In genomic region chr7:140938436-140938835, GRCm38 (mm10) we compare ENCODE assay signal across 16 mouse cellular contexts. TPM values are rescaled to one million over a fixed set of nuclear protein-coding genes. Genes with fewer than 3 reads are reported as not detected.
DNase-seq lines count a peak whose midpoint lies in the region; ATAC-seq and TF ChIP-seq lines count a peak whose summit lies in the region.
"Had no signal": no experiment of that assay in that cellular context is flagged by ENCODE, and none has a peak within 500 bp of the region (broad histone marks: within the 10 kb centered on the region; RNA-seq: fewer than 3 reads in every experiment).

No protein-coding gene starts in this region.

- no peak overlapping the region for H3K4me2 ChIP-seq in liver, embryonic 14.5 days (ENCODE audit: low read depth)
- H3K4me2 ChIP-seq: heart, embryonic 12.5 days; neural tube, embryonic 12.5 days had no signal

- WGBS in liver, embryonic 14.5 days (ENCODE audit: insufficient replicate concordance) = 29% methylated on average over 3 of the region's 3 CpGs
- WGBS in cerebellum, adult 2 months = 41% methylated on average over 3 of the region's 3 CpGs

- no peak for TF ChIP-seq POLR2A in ES-Bruce4 (IDR thresholded peaks at IDR 0.05; ENCODE audit: insufficient read depth, low read length)
- TF ChIP-seq POLR2A in cerebellum, adult 2 months (IDR thresholded peaks at IDR 0.05; ENCODE audit: borderline replicate concordance, insufficient read depth, low read length) = no peak

- no peak overlapping the region for H3K4me3 ChIP-seq in ES-Bruce4 (ENCODE audit: low read depth, low read length)
- H3K4me3 ChIP-seq in liver, embryonic 14.5 days (ENCODE audit: insufficient read depth in 1 of 2, low read depth in 2 of 2, low read length in 2 of 2) = no peak overlapping the region
- no peak overlapping the region for H3K4me3 ChIP-seq in cerebellum, adult 2 months (replicated peaks; ENCODE audit: insufficient read depth, low read depth, low read length)
- H3K4me3 ChIP-seq: erythroblast, embryonic 14.5 days; heart, embryonic 12.5 days; midbrain, embryonic 10.5 days; neural tube, embryonic 12.5 days had no signal

- H3K9me3 ChIP-seq in ES-Bruce4 (replicated peaks; ENCODE audit: control insufficient read depth, insufficient read depth, low read length, poor library complexity, severe bottlenecking) = no peaks in the 10 kb centered on the region
- no peaks in the 10 kb centered on the region for H3K9me3 ChIP-seq in liver, embryonic 14.5 days (ENCODE audit: control insufficient read depth, low read length)
- H3K9me3 ChIP-seq: heart, embryonic 12.5 days; midbrain, embryonic 10.5 days; neural tube, embryonic 12.5 days had no signal

- no peak for ATAC-seq in liver, embryonic 14.5 days (ENCODE audit: insufficient read depth)

- TF ChIP-seq CTCF in ES-Bruce4 (IDR thresholded peaks at IDR 0.05; ENCODE audit: low read depth, low read length) = peak; percentile 52
- peak; percentile 54 for TF ChIP-seq CTCF in liver, embryonic 14.5 days (IDR thresholded peaks at IDR 0.05; ENCODE audit: low read depth)
- TF ChIP-seq CTCF in cerebellum, adult 2 months (IDR thresholded peaks at IDR 0.05; ENCODE audit: borderline replicate concordance, insufficient read depth, low read depth, low read length) = no peak

- peaks cover 2% of the 10 kb centered on the region for H3K4me1 ChIP-seq in ES-Bruce4 (ENCODE audit: control insufficient read depth, insufficient read depth, low read length)
- H3K4me1 ChIP-seq in liver, embryonic 14.5 days (replicated peaks; ENCODE audit: control insufficient read depth in 2 of 2, insufficient read depth in 2 of 2, low read length in 1 of 2) = peaks cover 0 to 11% of the 10 kb centered on the region in 2 experiments; a peak in 2 of 4 replicates
- no peaks in the 10 kb centered on the region for H3K4me1 ChIP-seq in cerebellum, adult 2 months (ENCODE audit: control insufficient read depth, insufficient read depth, low read length)

- DNase-seq in embryo, embryonic 10 days (ENCODE audit: low spot score) = peak; percentile 39
- no peak for DNase-seq in embryo, embryonic 9.5 days (ENCODE audit: extremely low spot score)
- DNase-seq in kidney, postnatal 25 days = peak; percentile 41 to 54
- DNase-seq in kidney, adult 11 months = no peak
- no peak for DNase-seq in liver, embryonic 14.5 days (ENCODE audit: low read depth in 3 of 3, low spot score in 3 of 3)
- no peak for DNase-seq in cerebellum, adult 2 months
- DNase-seq in heart, postnatal 4 days = no peak
- DNase-seq: B cell, adult 2 months; cerebellum, postnatal 36 days; lung, adult 18-20 months; right cerebral cortex, adult 18-20 months had no signal

- TF ChIP-seq EP300 in ES-Bruce4 (IDR thresholded peaks at IDR 0.05; ENCODE audit: insufficient read depth, low read depth, low read length) = no peak
- no peak for TF ChIP-seq EP300 in liver, embryonic 14.5 days (IDR thresholded peaks at IDR 0.05; ENCODE audit: low read depth)

- no peaks in the 10 kb centered on the region for H3K36me3 ChIP-seq in ES-Bruce4 (ENCODE audit: control insufficient read depth, insufficient read depth, low read length, poor library complexity, severe bottlenecking)
- H3K36me3 ChIP-seq in liver, embryonic 14.5 days (replicated peaks; ENCODE audit: control insufficient read depth, insufficient read depth, low read depth) = no peaks in the 10 kb centered on the region
- H3K36me3 ChIP-seq: heart, embryonic 12.5 days; midbrain, embryonic 10.5 days; neural tube, embryonic 12.5 days had no signal

- H3K27me3 ChIP-seq in ES-Bruce4 (ENCODE audit: control insufficient read depth, insufficient read depth, low read length, poor library complexity, severe bottlenecking) = no peaks in the 10 kb centered on the region
- H3K27me3 ChIP-seq in liver, embryonic 14.5 days (ENCODE audit: control insufficient read depth, insufficient read depth, low read length) = peaks cover 5% of the 10 kb centered on the region
- H3K27me3 ChIP-seq in cerebellum, adult 2 months (ENCODE audit: control insufficient read depth, insufficient read depth, low read length) = no peaks in the 10 kb centered on the region; the same call in 1 of the 2 replicates
- H3K27me3 ChIP-seq: neural tube, embryonic 12.5 days had no signal

- H3K9ac ChIP-seq in ES-Bruce4 (ENCODE audit: low read depth, poor library complexity, severe bottlenecking) = no peak overlapping the region
- H3K9ac ChIP-seq in liver, embryonic 14.5 days (replicated peaks) = no peak overlapping the region
- H3K9ac ChIP-seq: heart, embryonic 12.5 days; neural tube, embryonic 12.5 days had no signal

- H3K27ac ChIP-seq in ES-Bruce4 (ENCODE audit: insufficient read depth, low read length) = peak overlapping the region; percentile 88
- H3K27ac ChIP-seq in liver, embryonic 14.5 days = no peak overlapping the region
- no peak overlapping the region for H3K27ac ChIP-seq in cerebellum, adult 2 months (ENCODE audit: insufficient read depth, low read length)
- H3K27ac ChIP-seq: midbrain, embryonic 10.5 days; neural tube, embryonic 12.5 days had no signal

RNA-seq across cellular contexts. Expression of gene Pgghg, which starts 2.8 kb away (rescaled TPM):
- 9.4 and 9.7 TPM in 2 replicates for polyA plus RNA-seq in ES-Bruce4 (2011; ENCODE audit: insufficient read depth, insufficient read length, low read depth, missing spikeins)
- polyA plus RNA-seq in liver, embryonic 14.5 days (2012; rRNA removed) = 7.2 TPM in 2 replicates
- polyA plus RNA-seq in liver, embryonic 14.5 days (2014; fragmentation: Nextera tagmentation; extraction: Ambion mirVana) = 4.5 and 4.9 TPM in 2 replicates
- 5.6 and 6.6 TPM in 2 replicates for polyA plus RNA-seq in cerebellum, adult 2 months (2012; rRNA removed)
- 1 to 10 TPM; 8.4 to 8.7 TPM for total RNA-seq in heart, postnatal 4 days (2021)

RNA-seq across cellular contexts. Expression of gene Ifitm5, which starts 11.7 kb away (rescaled TPM):
- polyA plus RNA-seq in ES-Bruce4 (2011; ENCODE audit: insufficient read depth, insufficient read length, low read depth, missing spikeins) = 1.8 and 3.9 TPM in 2 replicates
- polyA plus RNA-seq in liver, embryonic 14.5 days (2012; rRNA removed) = 0.17 and 0.33 TPM in 2 replicates
- 0.30 and 0.32 TPM in 2 replicates for polyA plus RNA-seq in liver, embryonic 14.5 days (2014; fragmentation: Nextera tagmentation; extraction: Ambion mirVana)
- 0.16 TPM in 1 of 2 replicates, not detected in the other for polyA plus RNA-seq in cerebellum, adult 2 months (2012; rRNA removed)
- 1 to 10 TPM in 1 of 2 experiments, under 1 TPM in 1; 0.72 to 1.4 TPM for total RNA-seq in heart, postnatal 4 days (2021)
- polyA plus RNA-seq: erythroblast, embryonic 14.5 days had no signal

RNA-seq across cellular contexts. Expression of gene Gm45717, which starts 17.3 kb away (rescaled TPM):
- polyA plus RNA-seq in ES-Bruce4 (2011; ENCODE audit: insufficient read depth, insufficient read length, low read depth, missing spikeins) = 3.1 TPM in 1 of 2 replicates, not detected in the other
- not detected in 2 replicates for polyA plus RNA-seq in liver, embryonic 14.5 days (2012; rRNA removed)
- polyA plus RNA-seq in liver, embryonic 14.5 days (2014; fragmentation: Nextera tagmentation; extraction: Ambion mirVana) = not detected in 2 replicates
- polyA plus RNA-seq in cerebellum, adult 2 months (2012; rRNA removed) = not detected in 2 replicates
- total RNA-seq in heart, postnatal 4 days (2021) = not detected
- polyA plus RNA-seq: erythroblast, embryonic 14.5 days; heart, embryonic 12.5 days; neural tube, embryonic 12.5 days had no signal

RNA-seq across cellular contexts. Expression of gene Ifitm2, which starts 17.4 kb away (rescaled TPM):
- 720 and 786 TPM in 2 replicates for polyA plus RNA-seq in ES-Bruce4 (2011; ENCODE audit: insufficient read depth, insufficient read length, low read depth, missing spikeins)
- polyA plus RNA-seq in liver, embryonic 14.5 days (2012; rRNA removed) = 217 and 258 TPM in 2 replicates
- 405 and 432 TPM in 2 replicates for polyA plus RNA-seq in liver, embryonic 14.5 days (2014; fragmentation: Nextera tagmentation; extraction: Ambion mirVana)
- 31.7 and 35.3 TPM in 2 replicates for polyA plus RNA-seq in cerebellum, adult 2 months (2012; rRNA removed)
- total RNA-seq in heart, postnatal 4 days (2021) = 100 to 1,000 TPM; 178 to 182 TPM

RNA-seq across cellular contexts. Expression of gene Nlrp6, which starts 17.7 kb away (rescaled TPM):
- not detected in 2 replicates for polyA plus RNA-seq in ES-Bruce4 (2011; ENCODE audit: insufficient read depth, insufficient read length, low read depth, missing spikeins)
- 6.3 and 6.5 TPM in 2 replicates for polyA plus RNA-seq in liver, embryonic 14.5 days (2012; rRNA removed)
- 2.6 and 3.2 TPM in 2 replicates for polyA plus RNA-seq in liver, embryonic 14.5 days (2014; fragmentation: Nextera tagmentation; extraction: Ambion mirVana)
- 0.18 and 0.54 TPM in 2 replicates for polyA plus RNA-seq in cerebellum, adult 2 months (2012; rRNA removed)
- not detected for total RNA-seq in heart, postnatal 4 days (2021)
- polyA plus RNA-seq: erythroblast, embryonic 14.5 days had no signal

Comparison
In these comparisons a context has a peak if more than half of its experiments do, and no peak if none do; other contexts are left out.
1. DNase-seq: peak in embryo, embryonic 10 days (single experiment) and kidney, postnatal 25 days (2 of 2); none in embryo, embryonic 9.5 days (single experiment), kidney, adult 11 months (single experiment), liver, embryonic 14.5 days (0 of 3), cerebellum, adult 2 months (0 of 2) and heart, postnatal 4 days (single experiment).